Mouse (Mus musculus): ENCODE measurements around the gene Pkp4. TPM values are rescaled to one million over a fixed set of nuclear protein-coding genes. Genes with fewer than 3 reads are reported as not detected.

The Pkp4 gene
- polyA plus RNA-seq (2015; fragmentation: Nextera tagmentation; extraction: Ambion mirVana), result 44.5 and 48.3 TPM in 2 replicates

DNA sequence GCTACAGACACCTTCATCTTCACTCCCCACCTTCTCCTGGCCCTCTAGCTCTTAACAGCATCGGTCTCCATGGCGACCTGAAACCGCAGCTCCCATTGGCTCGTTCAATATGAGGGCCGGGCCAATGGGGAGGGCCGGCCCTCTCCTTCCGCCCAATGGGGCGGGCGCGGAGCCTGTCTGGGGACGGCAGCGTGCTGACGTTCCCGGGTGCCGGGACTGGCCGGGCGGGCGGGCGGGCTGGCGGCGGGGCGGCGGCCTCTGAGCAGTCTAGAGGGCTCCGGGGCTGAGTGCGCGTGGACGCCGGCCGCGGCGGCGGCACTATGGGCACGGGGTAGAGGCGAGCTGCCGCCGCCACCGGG is at the start of gene Pkp4, which contains the start of gene Ccdc148:
Gene Pkp4 (plus strand): TSS at position 246 of the 359 bp plus-strand sequence.
Gene Ccdc148 (minus strand): TSS at position 79 of the 359 bp plus-strand sequence.
- Histone ChIP-seq H3K4me1 (ENCODE audit: control insufficient read depth, insufficient read depth, low read length) (peaks cover 19% of the 10 kb centered on the region), H3K27ac (ENCODE audit: low read length) (peak within 1 kb of the TSS; percentile 98), H3K4me3 (ENCODE audit: low read length) (peak within 1 kb of the TSS; percentile 98), H3K36me3 (ENCODE audit: control insufficient read depth, insufficient read depth) (no peaks in the 10 kb centered on the region; the same call in 1 of the 2 replicates), H3K9ac (ENCODE audit: low read length) (peak within 1 kb of the TSS; percentile 97), H3K27me3 (ENCODE audit: control insufficient read depth, insufficient read depth, low read length) (no peaks in the 10 kb centered on the region), H3K9me3 (replicated peaks; ENCODE audit: control insufficient read depth, low read length) (no peaks in the 10 kb centered on the region), H3K4me2 (ENCODE audit: low read depth, low read length) (peak within 1 kb of the TSS; percentile 92)
- peak; percentile 96 for ATAC-seq (replicated peaks; ENCODE audit: extremely low read depth, insufficient read depth, low FRiP score)
- WGBS, result under 1% methylated on average over 32 of the region's 37 CpGs

DNA sequence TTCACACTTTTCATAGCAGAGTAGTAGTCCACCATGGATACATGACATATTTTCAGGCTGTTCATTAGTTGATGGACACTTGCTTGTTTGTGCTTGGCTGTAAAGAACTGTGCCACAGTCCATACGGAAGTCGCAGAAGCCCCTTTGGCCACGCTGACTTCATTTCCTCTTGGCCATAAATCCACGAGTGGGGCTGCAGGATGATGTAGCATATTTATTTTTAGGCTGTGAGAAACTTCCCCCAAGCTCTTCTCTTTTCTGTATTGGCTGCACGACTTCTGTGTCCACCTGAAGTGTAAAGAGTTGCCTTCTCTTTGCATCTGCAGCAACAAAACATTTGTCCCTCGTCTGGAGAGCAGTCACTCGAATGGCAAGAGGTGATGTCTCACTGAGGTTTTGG is 31.6 kb upstream of the Pkp4 start:
- Histone ChIP-seq H3K27me3 (ENCODE audit: control insufficient read depth, insufficient read depth, low read length) (no peaks in the 10 kb centered on the region), H3K9me3 (replicated peaks; ENCODE audit: control insufficient read depth, low read length) (no peaks in the 10 kb centered on the region), H3K4me2 (ENCODE audit: low read depth, low read length) (no peak overlapping the region), H3K4me1 (ENCODE audit: control insufficient read depth, insufficient read depth, low read length) (no peaks in the 10 kb centered on the region), H3K4me3 (ENCODE audit: low read length) (no peak overlapping the region), H3K9ac (ENCODE audit: low read length) (no peak overlapping the region), H3K27ac (ENCODE audit: low read length) (no peak overlapping the region), H3K36me3 (ENCODE audit: control insufficient read depth, insufficient read depth) (no peaks in the 10 kb centered on the region)
- ATAC-seq (replicated peaks; ENCODE audit: extremely low read depth, insufficient read depth, low FRiP score), result no peak
- 61% methylated on average over 7 of the region's 7 CpGs for WGBS

DNA sequence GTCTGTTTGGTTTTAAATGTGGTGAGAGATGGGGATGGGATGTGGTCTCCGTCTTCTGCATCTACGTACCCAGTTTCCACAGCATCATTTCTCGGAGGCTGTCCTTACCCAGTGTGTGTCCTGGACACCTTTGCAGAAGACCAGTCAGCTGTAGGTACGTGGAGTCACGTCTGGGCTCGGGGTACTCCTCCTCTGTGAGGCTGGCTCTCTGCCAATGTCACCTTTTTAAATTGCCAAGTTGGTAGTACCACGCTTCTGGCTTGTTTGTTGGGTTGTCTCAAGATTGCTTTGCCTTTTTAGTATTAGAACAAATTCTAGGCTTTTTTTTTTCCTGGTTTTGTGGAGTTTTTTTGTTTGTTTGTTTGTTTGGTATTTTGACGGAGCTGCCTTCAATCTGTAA is 30.8 kb upstream of the Pkp4 start:
- Histone ChIP-seq H3K9ac (ENCODE audit: low read length) (no peak overlapping the region), H3K9me3 (replicated peaks; ENCODE audit: control insufficient read depth, low read length) (no peaks in the 10 kb centered on the region), H3K4me2 (ENCODE audit: low read depth, low read length) (no peak overlapping the region), H3K4me1 (ENCODE audit: control insufficient read depth, insufficient read depth, low read length) (no peaks in the 10 kb centered on the region), H3K27ac (ENCODE audit: low read length) (no peak overlapping the region), H3K4me3 (ENCODE audit: low read length) (no peak overlapping the region), H3K36me3 (ENCODE audit: control insufficient read depth, insufficient read depth) (no peaks in the 10 kb centered on the region), H3K27me3 (ENCODE audit: control insufficient read depth, insufficient read depth, low read length) (no peaks in the 10 kb centered on the region)
- WGBS, result 72% methylated on average over 8 of the region's 8 CpGs
- ATAC-seq (replicated peaks; ENCODE audit: extremely low read depth, insufficient read depth, low FRiP score), result no peak

DNA sequence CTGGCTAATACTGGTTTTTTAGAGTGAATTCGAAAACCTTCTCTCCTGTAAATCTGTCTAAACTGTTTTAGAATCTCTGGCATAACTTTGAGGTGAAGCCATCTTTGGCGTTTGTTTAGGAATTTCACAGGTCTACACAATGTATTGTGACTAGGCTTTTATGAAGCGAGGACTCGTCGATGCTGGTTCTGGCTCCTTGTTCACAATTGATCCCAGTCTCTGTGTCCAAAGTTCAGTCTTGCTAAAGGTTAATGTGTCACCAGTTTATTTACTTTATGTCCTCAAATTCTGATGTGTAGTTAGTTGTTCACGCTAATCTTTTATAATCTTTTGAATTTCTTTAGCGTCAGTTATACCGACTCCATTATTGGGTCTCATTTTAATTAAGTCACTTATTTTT is 29.6 kb upstream of the Pkp4 start:
- no peak overlapping the region for H3K4me2 ChIP-seq (ENCODE audit: low read depth, low read length)
- H3K4me1 ChIP-seq (ENCODE audit: control insufficient read depth, insufficient read depth, low read length), result no peaks in the 10 kb centered on the region

DNA sequence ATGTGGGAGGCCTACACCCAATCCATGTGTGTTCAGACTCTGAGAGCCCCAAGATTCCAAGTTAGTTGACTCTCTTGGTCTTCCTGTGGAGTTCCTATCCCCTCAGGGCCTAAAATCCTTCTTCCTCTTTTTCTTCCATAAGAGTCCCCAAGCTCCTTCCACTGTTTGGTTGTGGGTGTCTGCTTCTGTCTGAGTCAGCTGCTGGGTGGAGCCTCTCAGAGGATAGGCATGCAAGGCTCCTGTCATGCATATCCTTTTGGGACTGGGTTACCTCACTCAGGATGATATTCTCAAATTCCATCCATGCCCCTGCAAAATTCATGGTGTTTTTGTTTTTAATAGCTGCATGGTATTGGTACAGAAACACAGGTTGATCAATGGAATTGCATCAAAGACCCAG is 5.2 kb upstream of the Pkp4 start:
- ATAC-seq (replicated peaks; ENCODE audit: extremely low read depth, insufficient read depth, low FRiP score), result no peak
- no peak overlapping the region for H3K9ac ChIP-seq (ENCODE audit: low read length)
- no peaks in the 10 kb centered on the region for H3K27me3 ChIP-seq (ENCODE audit: control insufficient read depth, insufficient read depth, low read length)
- no peak overlapping the region for H3K4me2 ChIP-seq (ENCODE audit: low read depth, low read length)
- no peak overlapping the region for H3K27ac ChIP-seq (ENCODE audit: low read length)
- no peaks in the 10 kb centered on the region; the same call in 1 of the 2 replicates for H3K36me3 ChIP-seq (ENCODE audit: control insufficient read depth, insufficient read depth)
- H3K4me3 ChIP-seq (ENCODE audit: low read length), result no peak overlapping the region
- H3K4me1 ChIP-seq (ENCODE audit: control insufficient read depth, insufficient read depth, low read length), result peaks cover 5% of the 10 kb centered on the region
- H3K9me3 ChIP-seq (replicated peaks; ENCODE audit: control insufficient read depth, low read length), result no peaks in the 10 kb centered on the region

More for the DNA sequence above, 29.6 kb upstream of the Pkp4 start:
- H3K27me3 ChIP-seq (ENCODE audit: control insufficient read depth, insufficient read depth, low read length), result no peaks in the 10 kb centered on the region
- H3K4me3 ChIP-seq (ENCODE audit: low read length), result no peak overlapping the region
- ATAC-seq (replicated peaks; ENCODE audit: extremely low read depth, insufficient read depth, low FRiP score), result no peak
- H3K9ac ChIP-seq (ENCODE audit: low read length), result no peak overlapping the region
- no peaks in the 10 kb centered on the region for H3K36me3 ChIP-seq (ENCODE audit: control insufficient read depth, insufficient read depth)
- no peaks in the 10 kb centered on the region for H3K9me3 ChIP-seq (replicated peaks; ENCODE audit: control insufficient read depth, low read length)
- 85% methylated on average over 8 of the region's 8 CpGs for WGBS
- H3K27ac ChIP-seq (ENCODE audit: low read length), result no peak overlapping the region

DNA sequence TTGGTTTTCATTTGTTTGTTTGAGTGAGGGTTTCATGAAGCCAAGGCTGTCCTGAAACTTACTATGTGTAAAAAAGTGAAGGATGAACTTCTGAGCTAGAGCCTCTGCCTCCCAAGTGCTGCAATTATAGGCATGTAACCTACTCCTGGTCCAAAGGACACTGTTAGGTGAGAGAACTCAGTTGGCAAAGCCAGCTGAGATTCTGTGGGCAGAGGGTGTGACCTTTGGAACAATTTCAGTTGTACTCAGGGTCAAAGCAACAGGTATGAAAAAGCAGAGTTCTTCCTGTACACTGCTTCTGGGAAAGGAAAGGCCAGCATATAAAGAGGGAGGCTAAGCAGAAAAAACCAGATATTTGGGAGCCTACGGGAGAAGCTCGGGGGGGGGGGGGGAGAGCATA is 2.5 kb upstream of the Pkp4 start:
- no peak overlapping the region for H3K27ac ChIP-seq (ENCODE audit: low read length)
- H3K4me3 ChIP-seq (ENCODE audit: low read length), result no peak overlapping the region
- ATAC-seq (replicated peaks; ENCODE audit: extremely low read depth, insufficient read depth, low FRiP score), result no peak
- 47% methylated on average over 2 of the region's 2 CpGs for WGBS
- H3K9me3 ChIP-seq (replicated peaks; ENCODE audit: control insufficient read depth, low read length), result no peaks in the 10 kb centered on the region
- peaks cover 10% of the 10 kb centered on the region for H3K4me1 ChIP-seq (ENCODE audit: control insufficient read depth, insufficient read depth, low read length)
- H3K36me3 ChIP-seq (ENCODE audit: control insufficient read depth, insufficient read depth), result no peaks in the 10 kb centered on the region; the same call in 1 of the 2 replicates
- no peak overlapping the region for H3K9ac ChIP-seq (ENCODE audit: low read length)
- no peaks in the 10 kb centered on the region for H3K27me3 ChIP-seq (ENCODE audit: control insufficient read depth, insufficient read depth, low read length)
- no peak overlapping the region for H3K4me2 ChIP-seq (ENCODE audit: low read depth, low read length)

DNA sequence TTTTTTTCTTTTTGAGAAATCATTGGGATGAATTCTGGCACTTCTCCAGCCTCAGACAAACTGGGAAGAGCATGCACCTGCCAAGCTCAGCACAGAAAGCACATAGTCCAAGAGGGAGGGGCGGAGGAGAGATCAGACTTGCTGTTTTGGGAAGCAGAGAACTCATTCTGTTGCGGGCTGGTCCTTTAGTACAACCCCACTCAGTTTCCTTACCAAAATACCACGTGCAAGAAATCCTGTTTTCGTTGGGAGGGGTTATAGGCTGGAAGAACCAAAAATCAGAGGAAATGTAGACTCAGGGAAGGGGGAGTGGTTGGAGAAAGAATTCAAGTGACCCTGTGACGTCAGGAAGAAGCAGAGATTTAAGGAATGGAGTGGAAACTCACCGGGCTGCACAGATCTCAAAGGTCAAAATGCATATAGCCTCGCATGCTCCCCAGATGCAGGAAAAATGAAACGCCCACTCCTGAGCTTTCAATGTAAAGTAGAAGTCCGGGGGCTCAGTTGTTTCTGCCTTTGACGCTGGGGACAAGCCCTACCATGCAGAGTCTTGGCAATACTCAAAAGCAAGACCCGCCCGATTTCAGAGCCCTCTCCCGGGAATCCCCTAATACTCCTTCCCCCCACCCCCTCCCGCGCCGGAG is 567 bp upstream of the Pkp4 start:
- no peaks in the 10 kb centered on the region for H3K9me3 ChIP-seq (replicated peaks; ENCODE audit: control insufficient read depth, low read length)
- under 1% methylated on average over 16 of the region's 16 CpGs for WGBS
- no peak; the same call in 1 of the 2 replicates for ATAC-seq (replicated peaks; ENCODE audit: extremely low read depth, insufficient read depth, low FRiP score)
- H3K4me2 ChIP-seq (ENCODE audit: low read depth, low read length), result peak overlapping the region; percentile 92
- H3K27me3 ChIP-seq (ENCODE audit: control insufficient read depth, insufficient read depth, low read length), result no peaks in the 10 kb centered on the region
- peaks cover 19% of the 10 kb centered on the region for H3K4me1 ChIP-seq (ENCODE audit: control insufficient read depth, insufficient read depth, low read length)
- H3K4me3 ChIP-seq (ENCODE audit: low read length), result peak overlapping the region; percentile 98
- H3K9ac ChIP-seq (ENCODE audit: low read length), result peak overlapping the region; percentile 61
- H3K36me3 ChIP-seq (ENCODE audit: control insufficient read depth, insufficient read depth), result no peaks in the 10 kb centered on the region; the same call in 1 of the 2 replicates
- peak overlapping the region; percentile 42 for H3K27ac ChIP-seq (ENCODE audit: low read length)

DNA sequence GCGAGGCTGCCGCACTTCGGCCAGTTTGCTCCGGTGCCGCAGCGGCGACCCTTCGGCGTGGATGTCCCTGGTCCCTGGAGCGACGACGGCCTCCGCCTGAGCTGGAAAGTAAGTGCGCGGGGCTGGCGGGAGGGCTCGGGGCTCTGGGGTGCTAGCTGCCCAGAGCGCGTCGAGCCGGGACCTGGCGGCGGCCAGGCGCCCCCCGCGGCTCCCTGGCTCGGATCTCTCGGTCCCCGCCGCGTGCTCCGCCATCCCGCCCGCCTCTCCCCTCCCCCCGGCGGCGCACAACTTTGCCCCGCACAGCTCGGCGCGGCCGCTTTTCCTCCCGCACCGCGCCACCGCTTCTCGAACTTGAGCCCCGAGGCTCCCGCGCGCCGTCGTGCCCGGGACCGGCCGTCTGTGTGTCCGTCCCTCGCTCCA is 381 bp downstream of the Pkp4 start:
- peak overlapping the region; percentile 98 for H3K27ac ChIP-seq (ENCODE audit: low read length)
- H3K9ac ChIP-seq (ENCODE audit: low read length), result peak overlapping the region; percentile 97
- H3K4me2 ChIP-seq (ENCODE audit: low read depth, low read length), result peak overlapping the region; percentile 92
- peaks cover 19% of the 10 kb centered on the region for H3K4me1 ChIP-seq (ENCODE audit: control insufficient read depth, insufficient read depth, low read length)
- H3K9me3 ChIP-seq (replicated peaks; ENCODE audit: control insufficient read depth, low read length), result no peaks in the 10 kb centered on the region
- no peaks in the 10 kb centered on the region; the same call in 1 of the 2 replicates for H3K36me3 ChIP-seq (ENCODE audit: control insufficient read depth, insufficient read depth)
- WGBS, result under 1% methylated on average over 47 of the region's 58 CpGs
- ATAC-seq (replicated peaks; ENCODE audit: extremely low read depth, insufficient read depth, low FRiP score), result peak; percentile 34
- peak overlapping the region; percentile 98 for H3K4me3 ChIP-seq (ENCODE audit: low read length)
- H3K27me3 ChIP-seq (ENCODE audit: control insufficient read depth, insufficient read depth, low read length), result no peaks in the 10 kb centered on the region

DNA sequence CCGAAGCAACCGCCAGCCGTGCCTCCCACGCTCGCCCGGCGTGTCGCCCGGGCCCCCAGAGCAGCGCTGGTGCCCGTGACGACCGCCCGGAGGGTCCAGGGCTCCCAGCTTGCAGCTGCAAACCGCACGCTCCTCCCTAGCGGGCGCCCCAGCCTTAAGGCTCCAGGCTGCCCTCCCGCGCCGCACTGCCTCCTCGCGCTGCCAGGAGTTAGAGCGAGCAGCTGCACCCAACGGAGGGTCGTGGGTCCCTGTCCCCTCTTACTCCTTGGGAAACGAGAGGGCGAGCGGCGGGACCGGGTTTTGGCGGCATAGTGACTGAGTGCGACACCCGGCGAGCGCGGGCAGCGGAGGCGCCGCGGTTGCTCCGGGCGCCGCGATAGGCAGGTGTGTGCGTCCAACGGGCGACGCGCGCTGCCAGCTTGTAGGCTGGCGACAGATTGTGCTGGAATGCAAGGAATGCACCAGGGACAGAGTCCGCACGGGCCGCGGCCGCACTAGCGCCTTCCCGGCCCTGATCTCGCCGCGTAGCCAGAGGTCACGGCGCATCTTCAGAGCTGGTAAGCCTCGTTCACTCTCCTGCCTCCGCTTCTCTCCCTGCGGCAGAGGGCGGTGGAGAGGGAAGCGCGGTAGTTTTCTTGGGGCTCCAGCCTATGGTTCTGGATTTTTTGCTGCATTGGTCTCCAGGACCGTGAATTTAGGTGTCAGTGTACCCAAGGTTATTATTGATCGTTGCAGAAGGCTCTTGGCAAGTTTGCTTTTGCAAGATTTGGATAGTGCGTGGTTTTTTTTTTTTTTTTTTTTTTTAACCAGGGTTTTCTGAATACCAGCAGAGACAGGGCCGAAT is 1.0 kb downstream of the Pkp4 start:
- whole genome bisulfite sequencing, result under 1% methylated on average over 74 of the region's 74 CpGs
- H3K36me3 ChIP-seq (ENCODE audit: control insufficient read depth, insufficient read depth), result no peaks in the 10 kb centered on the region; the same call in 1 of the 2 replicates
- peak overlapping the region; percentile 98 for H3K27ac ChIP-seq (ENCODE audit: low read length)
- peak overlapping the region; percentile 92 for H3K4me2 ChIP-seq (ENCODE audit: low read depth, low read length)
- peak overlapping the region; percentile 97 for H3K9ac ChIP-seq (ENCODE audit: low read length)
- ATAC-seq (replicated peaks; ENCODE audit: extremely low read depth, insufficient read depth, low FRiP score), result peak; percentile 71
- peaks cover 19% of the 10 kb centered on the region for H3K4me1 ChIP-seq (ENCODE audit: control insufficient read depth, insufficient read depth, low read length)
- H3K27me3 ChIP-seq (ENCODE audit: control insufficient read depth, insufficient read depth, low read length), result no peaks in the 10 kb centered on the region
- H3K4me3 ChIP-seq (ENCODE audit: low read length), result peak overlapping the region; percentile 98
- H3K9me3 ChIP-seq (replicated peaks; ENCODE audit: control insufficient read depth, low read length), result no peaks in the 10 kb centered on the region

Measured in heart, embryonic 16.5 days (tissue).